Mouse (Mus musculus): ENCODE data around the gene Gart.

GRCm38 (mm10) chr16:91623074-91623473 is 23.7 kb downstream of the Gart start:
- TF ChIP-seq POLR2A (IDR thresholded peaks at IDR 0.05; ENCODE audit: low read depth, low read length) = no peak
- TF ChIP-seq CTCF (IDR thresholded peaks at IDR 0.05; ENCODE audit: extremely low read depth, insufficient read depth, insufficient read length, insufficient replicate concordance) = no peak
